Mouse (Mus musculus) forebrain, embryonic 11.5 days (tissue): ENCODE measurements at regions not wholly inside any gene's neighbourhood (a gene's known extent, or its start where the extent isn't known, plus 50 kb on each side); places are given as distances from the start of the nearest gene placed in this dataset.

Experiments
- ATAC-seq: fragments of 200-750 bp; cut with Nextera tagmentation; replicated peaks from 2 replicates; pipeline ENCODE4 v1.8.0; 2017; ENCODE audit warnings: moderate TSS enrichment; ENCODE audit not compliant: low FRiP score
- DNase-seq: peaks from one replicate; pipeline ENCODE4 v3.0.0-alpha.2; 2017; ENCODE audit warnings: low spot score
- H3K27ac ChIP-seq: fragments of 300-500 bp; sonication (generic); 2 replicates; pipeline ENCODE4 v1.5.1; 2014; ENCODE audit warnings: low read depth, low read length
- H3K27me3 ChIP-seq: fragments of 300-500 bp; sonication (generic); 2 replicates; pipeline ENCODE4 v1.6.1; 2014; ENCODE audit warnings: mild to moderate bottlenecking, low read length, mixed read lengths; ENCODE audit not compliant: control insufficient read depth, insufficient read depth
- H3K36me3 ChIP-seq: fragments of 300-500 bp; sonication (generic); 2 replicates; pipeline ENCODE4 v1.6.1; 2014; ENCODE audit warnings: mild to moderate bottlenecking, low read length, moderate library complexity, mixed read lengths; ENCODE audit not compliant: control insufficient read depth, insufficient read depth
- H3K4me1 ChIP-seq: fragments of 300-500 bp; sonication (generic); replicated peaks from 2 replicates; pipeline ENCODE4 v1.6.1; 2014; ENCODE audit warnings: low read length, mixed read lengths; ENCODE audit not compliant: control insufficient read depth, insufficient read depth
- H3K4me2 ChIP-seq: fragments of 300-500 bp; sonication (generic); 2 replicates; pipeline ENCODE4 v1.6.1; 2014; ENCODE audit warnings: low read depth, mild to moderate bottlenecking, low read length, moderate library complexity, mixed read lengths; ENCODE audit not compliant: severe bottlenecking
- H3K4me3 ChIP-seq: fragments of 300-500 bp; sonication (generic); 2 replicates; pipeline ENCODE4 v1.5.1; 2014; ENCODE audit warnings: low read depth, low read length
- H3K9ac ChIP-seq: fragments of 300-500 bp; sonication (generic); 2 replicates; pipeline ENCODE4 v1.6.1; 2014; ENCODE audit warnings: low read length
- H3K9me3 ChIP-seq: fragments of 300-500 bp; sonication (generic); 2 replicates; pipeline ENCODE4 v1.6.1; 2016; ENCODE audit warnings: low read length, mixed read lengths; ENCODE audit not compliant: control insufficient read depth
- WGBS: fragments of 180-500 bp; shearing (Covaris S2); extraction: QIAGEN DNeasy Blood & Tissue Kit; methylation state at CpG from one replicate; pipeline ENCODE4 v1.1.7; 2014; 5-methylcytosine and 5-hydroxymethylcytosine counted together

- Histone ChIP-seq H3K9me3 (no peaks in the 10 kb centered on the region), H3K36me3 (no peaks in the 10 kb centered on the region), H3K9ac (no peak overlapping the region), H3K27ac (no peak overlapping the region), H3K4me2 (no peak overlapping the region), H3K27me3 (no peaks in the 10 kb centered on the region), H3K4me1 (no peaks in the 10 kb centered on the region), H3K4me3 (no peak overlapping the region)
- ATAC-seq (no peak), DNase-seq (no peak)
- 83% methylated on average over 3 of the region's 3 CpGs for WGBS
These were observed 159.2 kb upstream of the Zfp706 start for GRCm38 (mm10) chr15:37166744-37167143.

GRCm38 (mm10) chr15:37165887-37166507, 158.4 kb upstream of the Zfp706 start:
- ATAC-seq, result no peak
- Histone ChIP-seq H3K9ac (no peak overlapping the region), H3K9me3 (no peaks in the 10 kb centered on the region), H3K36me3 (no peaks in the 10 kb centered on the region), H3K27ac (no peak overlapping the region), H3K4me1 (no peaks in the 10 kb centered on the region), H3K4me3 (no peak overlapping the region), H3K27me3 (no peaks in the 10 kb centered on the region), H3K4me2 (no peak overlapping the region)
- 25% methylated on average over 12 of the region's 12 CpGs for WGBS
- no peak for DNase-seq

GRCm38 (mm10) chr15:37165216-37165615, 157.6 kb upstream of the Zfp706 start:
- no peak overlapping the region for H3K9ac ChIP-seq
- WGBS, result 37% methylated on average over 2 of the region's 2 CpGs
- H3K4me1 ChIP-seq, result no peaks in the 10 kb centered on the region
- no peaks in the 10 kb centered on the region for H3K36me3 ChIP-seq
- H3K27me3 ChIP-seq, result no peaks in the 10 kb centered on the region
- no peak overlapping the region for H3K4me2 ChIP-seq
- H3K9me3 ChIP-seq, result no peaks in the 10 kb centered on the region
- DNase-seq (no peak), ATAC-seq (no peak)
- no peak overlapping the region for H3K27ac ChIP-seq
- no peak overlapping the region for H3K4me3 ChIP-seq

- H3K4me2 ChIP-seq, result no peak overlapping the region
- no peaks in the 10 kb centered on the region for H3K4me1 ChIP-seq
- H3K27me3 ChIP-seq, result no peaks in the 10 kb centered on the region
- DNase-seq (no peak), ATAC-seq (no peak)
- no peaks in the 10 kb centered on the region for H3K9me3 ChIP-seq
- WGBS, result 32% methylated on average over 15 of the region's 15 CpGs
- H3K36me3 ChIP-seq, result no peaks in the 10 kb centered on the region
- H3K27ac ChIP-seq, result no peak overlapping the region
- H3K9ac ChIP-seq, result no peak overlapping the region
- H3K4me3 ChIP-seq, result no peak overlapping the region
These were observed 156.9 kb upstream of the Zfp706 start for GRCm38 (mm10) chr15:37164191-37165135.

- H3K27me3 ChIP-seq, result no peaks in the 10 kb centered on the region
- WGBS, result 79% methylated on average over 4 of the region's 4 CpGs
- no peak overlapping the region for H3K9ac ChIP-seq
- DNase-seq (no peak), ATAC-seq (no peak)
- H3K4me1 ChIP-seq, result no peaks in the 10 kb centered on the region
- no peaks in the 10 kb centered on the region for H3K9me3 ChIP-seq
- H3K4me3 ChIP-seq, result no peak overlapping the region
- H3K27ac ChIP-seq, result no peak overlapping the region
- no peak overlapping the region for H3K4me2 ChIP-seq
- H3K36me3 ChIP-seq, result no peaks in the 10 kb centered on the region
These were observed 152.4 kb upstream of the Zfp706 start for GRCm38 (mm10) chr15:37159956-37160355.

- Histone ChIP-seq H3K4me1 (no peaks in the 10 kb centered on the region), H3K9me3 (no peaks in the 10 kb centered on the region), H3K27ac (no peak overlapping the region), H3K36me3 (no peaks in the 10 kb centered on the region), H3K4me2 (no peak overlapping the region), H3K4me3 (no peak overlapping the region), H3K27me3 (no peaks in the 10 kb centered on the region), H3K9ac (no peak overlapping the region)
- 21% methylated on average over 4 of the region's 4 CpGs for WGBS
- DNase-seq (no peak), ATAC-seq (no peak)
These were observed 151.8 kb upstream of the Zfp706 start for GRCm38 (mm10) chr15:37159349-37159748.

- no peak for DNase-seq
- H3K4me2 ChIP-seq, result no peak overlapping the region
- no peaks in the 10 kb centered on the region for H3K9me3 ChIP-seq
- no peak overlapping the region for H3K27ac ChIP-seq
- H3K27me3 ChIP-seq, result no peaks in the 10 kb centered on the region
- no peak for ATAC-seq
- no peaks in the 10 kb centered on the region for H3K36me3 ChIP-seq
- no peaks in the 10 kb centered on the region for H3K4me1 ChIP-seq
- H3K9ac ChIP-seq, result no peak overlapping the region
- 78% methylated on average over 4 of the region's 4 CpGs for WGBS
- no peak overlapping the region for H3K4me3 ChIP-seq
These were observed 149.8 kb upstream of the Zfp706 start for GRCm38 (mm10) chr15:37157386-37157785.

- Histone ChIP-seq H3K27ac (no peak overlapping the region), H3K36me3 (no peaks in the 10 kb centered on the region), H3K4me3 (no peak overlapping the region), H3K9me3 (no peaks in the 10 kb centered on the region), H3K9ac (no peak overlapping the region), H3K4me1 (no peaks in the 10 kb centered on the region), H3K4me2 (no peak overlapping the region), H3K27me3 (no peaks in the 10 kb centered on the region)
- DNase-seq (no peak), ATAC-seq (no peak)
- 88% methylated on average over 4 of the region's 4 CpGs for whole genome bisulfite sequencing
These were observed 147.4 kb upstream of the Zfp706 start for GRCm38 (mm10) chr15:37154934-37155333.
